Mouse (Mus musculus) liver, adult 2 months (tissue): ENCODE data around the gene Tinagl1. TPM values are rescaled to one million over a fixed set of nuclear protein-coding genes. Genes with fewer than 3 reads are reported as not detected.

Experiments used
- DNase-seq: peaks from one replicate; pipeline ENCODE4 v3.0.0-alpha.2; 2011; ENCODE audit warnings: low read depth, low spot score; ENCODE audit errors: extremely low read depth
- H3K27ac ChIP-seq: fragments of 200-500 bp; replicated peaks from 2 replicates; pipeline ENCODE4 v1.5.1; 2012; ENCODE audit warnings: low read depth, mild to moderate bottlenecking, control low read depth, inconsistent platforms, low read length; ENCODE audit not compliant: insufficient read depth
- H3K27me3 ChIP-seq: fragments of 200-500 bp; 2 replicates; pipeline ENCODE4 v1.6.1; 2012; ENCODE audit warnings: mild to moderate bottlenecking, moderate library complexity, low read length, inconsistent platforms; ENCODE audit not compliant: control insufficient read depth, insufficient read depth
- H3K36me3 ChIP-seq: fragments of 200-500 bp; 2 replicates; pipeline ENCODE4 v1.6.1; 2012; ENCODE audit warnings: low read length, inconsistent platforms; ENCODE audit not compliant: control insufficient read depth, insufficient read depth
- H3K4me1 ChIP-seq: fragments of 200-500 bp; 2 replicates; pipeline ENCODE4 v1.6.1; 2011; ENCODE audit warnings: low read length; ENCODE audit not compliant: control insufficient read depth, insufficient read depth
- H3K4me3 ChIP-seq: fragments of 200-500 bp; 2 replicates; pipeline ENCODE4 v1.5.1; 2011; ENCODE audit warnings: low read depth, mild to moderate bottlenecking, control low read depth, low read length, moderate library complexity; ENCODE audit not compliant: insufficient read depth
- H3K79me2 ChIP-seq: fragments of 200-500 bp; 2 replicates; pipeline ENCODE4 v1.6.1; 2012; ENCODE audit warnings: inconsistent platforms, mild to moderate bottlenecking, low read length, moderate library complexity; ENCODE audit not compliant: control insufficient read depth, insufficient read depth
- H3K9ac ChIP-seq: fragments of 200-500 bp; 2 replicates; pipeline ENCODE4 v1.6.1; 2012; ENCODE audit warnings: low read depth, mild to moderate bottlenecking, control low read depth, inconsistent platforms, low read length
- CTCF ChIP-seq: fragments of 200-500 bp; IDR thresholded peaks from 2 replicates; pipeline ENCODE4 v1.5.1; 2011; ENCODE audit warnings: low read depth, low read length, control low read depth
- POLR2A ChIP-seq: fragments of 200-500 bp; IDR thresholded peaks from 2 replicates; pipeline ENCODE4 v1.6.1; 2011; ENCODE audit warnings: low read length, control low read depth; ENCODE audit not compliant: insufficient read depth; ENCODE audit errors: extremely low read depth
- WGBS: fragments of 180-500 bp; shearing (Covaris S2); methylation state at CpG from one replicate; pipeline ENCODE4 v1.1.7; 2018; 5-methylcytosine and 5-hydroxymethylcytosine counted together
- polyA plus RNA-seq: library from polyadenylated mRNA; depleted of rRNA; stranded (reverse); fragments of >200 nt; gene quantifications from 2 replicates; pipeline ENCODE4 v1.2.3, GENCODE M21; 2012
- total RNA-seq: library from RNA; depleted of rRNA; stranded (reverse); fragments of >200 nt; gene quantifications from 2 replicates; pipeline ENCODE4 v1.2.3, GENCODE M21; 2014

Tinagl1 gene
- total and polyA plus RNA-seq, 2 experiments, result 13.3 to 35.3 TPM

DNA sequence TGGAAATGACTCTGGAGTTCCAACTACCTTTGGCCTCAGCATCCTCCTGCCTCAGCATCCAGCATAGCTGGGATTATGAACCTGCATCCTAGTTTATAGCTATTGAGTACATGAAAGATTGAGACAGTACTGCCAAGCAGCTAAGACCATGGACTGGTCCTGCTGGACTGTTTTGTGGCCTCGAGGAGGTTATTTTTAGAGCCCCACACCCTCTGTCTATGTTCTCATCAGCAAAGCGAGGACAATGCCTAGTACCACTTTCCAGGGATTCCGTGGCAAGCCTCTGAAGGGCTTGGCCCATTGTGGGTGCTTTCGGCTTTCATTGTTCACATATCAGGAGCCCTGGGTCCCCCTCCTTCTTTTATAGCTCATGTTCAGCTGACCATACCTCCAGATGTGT lies 4.6 kb downstream of the Tinagl1 start:
- no peak for DNase-seq
- no peaks in the 10 kb centered on the region for H3K79me2 ChIP-seq
- peaks cover 11% of the 10 kb centered on the region; the same call in 1 of the 2 replicates for H3K4me1 ChIP-seq
- no peak overlapping the region for H3K4me3 ChIP-seq
- no peak overlapping the region for H3K27ac ChIP-seq
- no peaks in the 10 kb centered on the region for H3K36me3 ChIP-seq
- WGBS, result 82% methylated on average over 4 of the region's 4 CpGs
- TF ChIP-seq CTCF, result no peak
- H3K27me3 ChIP-seq, result no peaks in the 10 kb centered on the region
- no peak overlapping the region for H3K9ac ChIP-seq

DNA sequence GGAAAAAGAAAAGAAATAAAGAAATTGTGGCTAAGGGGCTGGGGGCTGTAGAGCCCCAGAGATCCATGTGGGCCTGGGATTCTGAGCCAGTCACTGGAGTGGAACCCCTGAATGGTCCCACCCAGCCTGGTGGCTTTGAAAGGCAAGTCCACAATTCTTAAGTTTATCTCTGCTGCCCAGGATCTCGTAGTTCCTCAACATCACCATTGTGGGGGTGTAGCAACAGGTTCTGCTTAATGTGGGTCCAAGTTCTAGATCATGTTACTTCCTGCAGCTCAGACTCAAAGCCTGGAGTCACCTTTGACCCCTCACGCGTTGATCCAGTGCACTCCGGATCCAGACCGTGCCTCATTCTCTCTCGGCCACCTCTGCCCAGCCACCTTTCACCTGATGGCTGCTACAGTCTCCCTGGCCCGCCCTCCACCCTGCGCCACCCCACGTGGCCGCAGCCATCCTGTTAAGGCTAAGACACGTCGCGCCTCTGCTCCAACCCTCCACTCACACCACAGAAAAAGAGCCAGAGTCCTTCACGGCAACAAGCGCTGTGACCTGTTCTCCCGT lies 5.4 kb downstream of the Tinagl1 start:
- Histone ChIP-seq H3K4me1 (peaks cover 11% of the 10 kb centered on the region; the same call in 1 of the 2 replicates), H3K27ac (no peak overlapping the region), H3K27me3 (no peaks in the 10 kb centered on the region)

GRCm38 (mm10) chr4:130168280-130169183 lies 6.4 kb downstream of the Tinagl1 start:
- no peak for DNase-seq
- peak overlapping the region; percentile 29; the same call in 1 of the 2 replicates for H3K9ac ChIP-seq

More for the DNA sequence above, 5.4 kb downstream of the Tinagl1 start:
- 61% methylated on average over 16 of the region's 16 CpGs for WGBS
- Histone ChIP-seq H3K4me3 (no peak overlapping the region), H3K79me2 (no peaks in the 10 kb centered on the region), H3K36me3 (no peaks in the 10 kb centered on the region), H3K9ac (no peak overlapping the region)
- no peak for DNase-seq
- TF ChIP-seq CTCF (no peak), POLR2A (no peak)

GRCm38 (mm10) chr4:130167814-130168213 lies 7.1 kb downstream of the Tinagl1 start:
- WGBS, result 42% methylated on average over 9 of the region's 9 CpGs
- Histone ChIP-seq H3K27ac (peak overlapping the region; percentile 60), H3K36me3 (no peaks in the 10 kb centered on the region), H3K4me1 (peaks cover 11% of the 10 kb centered on the region; the same call in 1 of the 2 replicates), H3K4me3 (no peak overlapping the region), H3K27me3 (no peaks in the 10 kb centered on the region), H3K79me2 (no peaks in the 10 kb centered on the region), H3K9ac (no peak overlapping the region)
- DNase-seq, result no peak
- TF ChIP-seq POLR2A (no peak), CTCF (no peak)

More at GRCm38 (mm10) chr4:130168280-130169183, 6.4 kb downstream of the Tinagl1 start:
- Histone ChIP-seq H3K27ac (peak overlapping the region; percentile 60), H3K4me3 (no peak overlapping the region), H3K27me3 (no peaks in the 10 kb centered on the region), H3K4me1 (peaks cover 11% of the 10 kb centered on the region; the same call in 1 of the 2 replicates), H3K79me2 (no peaks in the 10 kb centered on the region), H3K36me3 (no peaks in the 10 kb centered on the region)
- whole genome bisulfite sequencing, result 37% methylated on average over 16 of the region's 16 CpGs
- TF ChIP-seq CTCF (no peak), POLR2A (no peak)

GRCm38 (mm10) chr4:130167321-130167720 lies 7.6 kb downstream of the Tinagl1 start:
- DNase-seq, result no peak
- no peak overlapping the region for H3K9ac ChIP-seq
- WGBS, result 54% methylated on average over 22 of the region's 22 CpGs
- no peak overlapping the region for H3K4me3 ChIP-seq
- TF ChIP-seq POLR2A (no peak), CTCF (no peak)
- H3K27me3 ChIP-seq, result no peaks in the 10 kb centered on the region
- H3K36me3 ChIP-seq, result no peaks in the 10 kb centered on the region
- no peaks in the 10 kb centered on the region for H3K79me2 ChIP-seq
- 0 out of 2 replicates have a peak overlapping the region, but pooled peaks have one; percentile 3 for H3K27ac ChIP-seq
- peaks cover 11% of the 10 kb centered on the region; the same call in 1 of the 2 replicates for H3K4me1 ChIP-seq

DNA sequence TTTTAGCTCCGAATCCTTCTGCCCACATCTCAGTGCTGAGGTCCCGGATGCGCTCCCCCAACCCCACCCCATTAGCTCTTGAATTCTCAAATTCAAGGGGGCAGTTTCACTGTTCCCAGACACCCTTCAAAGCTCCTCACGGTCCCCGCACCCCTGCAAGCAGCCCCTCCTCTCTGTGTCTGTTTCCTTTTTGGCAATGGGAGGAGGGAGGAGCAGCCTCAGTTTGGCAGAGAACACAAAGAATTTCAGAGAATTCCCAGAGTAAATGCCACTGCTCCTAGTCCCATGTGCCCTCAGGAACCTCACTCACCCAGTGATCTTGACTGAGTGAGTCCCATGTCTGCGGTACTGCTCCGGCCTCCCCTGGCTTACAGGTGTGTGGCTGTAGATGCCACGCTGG lies 8.3 kb downstream of the Tinagl1 start:
- H3K27me3 ChIP-seq, result no peaks in the 10 kb centered on the region
- H3K36me3 ChIP-seq, result no peaks in the 10 kb centered on the region
- WGBS, result 78% methylated on average over 8 of the region's 8 CpGs
- DNase-seq, result no peak
- H3K4me3 ChIP-seq, result no peak overlapping the region
- H3K9ac ChIP-seq, result no peak overlapping the region
- H3K79me2 ChIP-seq, result no peaks in the 10 kb centered on the region
- no peak for TF ChIP-seq POLR2A
- TF ChIP-seq CTCF, result no peak
- peaks cover 10% of the 10 kb centered on the region; the same call in 1 of the 2 replicates for H3K4me1 ChIP-seq
- 0 out of 2 replicates have a peak overlapping the region, but pooled peaks have one; percentile 16 for H3K27ac ChIP-seq
